Mouse (Mus musculus) ES-Bruce4 (cell line): ENCODE results near the gene Serping1.

Experiments used
- CTCF ChIP-seq: IDR thresholded peaks from one replicate; pipeline ENCODE4 v1.8.1; 2011; ENCODE audit warnings: low read depth, low read length
- POLR2A ChIP-seq: IDR thresholded peaks from one replicate; pipeline ENCODE4 v1.8.1; 2011; ENCODE audit warnings: low read length; ENCODE audit not compliant: insufficient read depth

DNA sequence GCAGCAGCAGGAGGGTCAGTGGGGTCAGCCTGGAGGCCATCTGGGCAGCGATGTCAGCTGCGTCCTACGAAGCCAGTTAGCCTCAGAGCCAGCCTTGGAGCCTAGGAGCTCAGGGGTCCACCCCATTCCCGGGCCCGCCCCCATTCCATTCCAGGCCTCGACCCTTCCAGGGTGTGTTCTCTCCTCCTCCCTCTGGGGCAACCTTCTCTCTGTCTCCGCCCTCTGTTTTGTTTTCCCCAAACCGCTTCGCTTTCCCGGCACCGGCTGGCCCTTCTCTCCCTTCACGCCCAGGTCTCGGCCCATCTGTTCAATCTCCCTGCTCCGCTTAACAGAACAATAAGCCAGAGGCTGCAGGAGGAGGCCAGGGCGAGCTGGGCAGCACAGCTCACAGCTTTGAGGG, 493 bp downstream of the Serping1 start:
- no peak for TF ChIP-seq POLR2A
- TF ChIP-seq CTCF: no peak
